Mouse (Mus musculus) liver, embryonic 11.5 days (tissue): Measurements from ENCODE around the gene Lrp8. TPM values are rescaled to one million over a fixed set of nuclear protein-coding genes. Genes with fewer than 3 reads are reported as not detected.

Experiments used
- ATAC-seq: fragments of 200-750 bp; cut with Nextera tagmentation; replicated peaks from 2 replicates; pipeline ENCODE4 v1.8.0; 2017; ENCODE audit warnings: moderate number of reproducible peaks, mild to moderate bottlenecking, moderate TSS enrichment, moderate library complexity; ENCODE audit not compliant: low FRiP score
- DNase-seq: peaks from one replicate; pipeline ENCODE4 v3.0.0-alpha.2; 2017; ENCODE audit warnings: low spot score
- H3K27ac ChIP-seq: fragments of 300-500 bp; sonication (generic); 2 replicates; pipeline ENCODE4 v1.5.1; 2014; ENCODE audit warnings: mild to moderate bottlenecking, low read depth, low read length, control low read depth
- H3K27me3 ChIP-seq: fragments of 300-500 bp; sonication (generic); replicated peaks from 2 replicates; pipeline ENCODE4 v1.6.1; 2014; ENCODE audit warnings: low read length, mixed read lengths; ENCODE audit not compliant: control insufficient read depth, insufficient read depth
- H3K36me3 ChIP-seq: fragments of 300-500 bp; sonication (generic); 2 replicates; pipeline ENCODE4 v1.6.1; 2014; ENCODE audit warnings: mild to moderate bottlenecking, low read length, moderate library complexity, mixed read lengths; ENCODE audit not compliant: control insufficient read depth, insufficient read depth
- H3K4me1 ChIP-seq: fragments of 300-500 bp; sonication (generic); replicated peaks from 2 replicates; pipeline ENCODE4 v1.6.1; 2014; ENCODE audit warnings: low read length, mixed read lengths; ENCODE audit not compliant: control insufficient read depth, insufficient read depth
- H3K4me2 ChIP-seq: fragments of 300-500 bp; sonication (generic); 2 replicates; pipeline ENCODE4 v1.6.1; 2014; ENCODE audit warnings: mild to moderate bottlenecking, control low read depth, moderate library complexity
- H3K4me3 ChIP-seq: fragments of 300-500 bp; sonication (generic); 2 replicates; pipeline ENCODE4 v1.5.1; 2014; ENCODE audit warnings: low read depth, low read length, control low read depth
- H3K9ac ChIP-seq: fragments of 300-500 bp; sonication (generic); 2 replicates; pipeline ENCODE4 v1.6.1; 2014; ENCODE audit warnings: low read depth, low read length, control low read depth
- H3K9me3 ChIP-seq: fragments of 300-500 bp; sonication (generic); 2 replicates; pipeline ENCODE4 v1.6.1; 2016; ENCODE audit warnings: low read length, inconsistent platforms, mixed read lengths; ENCODE audit not compliant: control insufficient read depth
- WGBS: fragments of 180-500 bp; shearing (Covaris S2); extraction: QIAGEN DNeasy Blood & Tissue Kit; methylation state at CpG from one replicate; pipeline ENCODE4 v1.1.7; 2014; 5-methylcytosine and 5-hydroxymethylcytosine counted together
- polyA plus RNA-seq: library from polyadenylated mRNA; unstranded; fragments of >200 nt; fragmentation: Nextera tagmentation; extraction: Ambion mirVana; gene quantifications from 2 replicates; pipeline ENCODE4 v1.2.1, GENCODE M21; 2014

Gene Lrp8
- polyA plus RNA-seq, 1 experiment from 2014 or later: 5.3 TPM

GRCm38 (mm10) chr4:107830189-107830588, 28.1 kb downstream of the Lrp8 start:
- no peak for DNase-seq
- H3K27ac ChIP-seq: no peak overlapping the region
- 77% methylated on average over 10 of the region's 10 CpGs for WGBS
- no peaks in the 10 kb centered on the region for H3K9me3 ChIP-seq
- peaks cover 11% of the 10 kb centered on the region for H3K4me1 ChIP-seq
- H3K36me3 ChIP-seq: no peaks in the 10 kb centered on the region
- no peak overlapping the region for H3K4me2 ChIP-seq
- H3K9ac ChIP-seq: no peak overlapping the region
- no peaks in the 10 kb centered on the region for H3K27me3 ChIP-seq
- no peak for ATAC-seq
- H3K4me3 ChIP-seq: no peak overlapping the region

- DNase-seq: no peak
Measured at GRCm38 (mm10) chr4:107830821-107831221, 28.8 kb downstream of the Lrp8 start.

GRCm38 (mm10) chr4:107831678-107832077, 29.6 kb downstream of the Lrp8 start:
- no peak overlapping the region for H3K4me3 ChIP-seq
- no peaks in the 10 kb centered on the region for H3K27me3 ChIP-seq
- DNase-seq: no peak
- ATAC-seq: no peak
- WGBS: 77% methylated on average over 6 of the region's 6 CpGs
- no peak overlapping the region for H3K4me2 ChIP-seq
- H3K4me1 ChIP-seq: peaks cover 11% of the 10 kb centered on the region
- H3K27ac ChIP-seq: no peak overlapping the region
- no peaks in the 10 kb centered on the region for H3K9me3 ChIP-seq
- H3K36me3 ChIP-seq: no peaks in the 10 kb centered on the region
- H3K9ac ChIP-seq: no peak overlapping the region

More at GRCm38 (mm10) chr4:107830821-107831221, 28.8 kb downstream of the Lrp8 start:
- Histone ChIP-seq H3K27me3 (no peaks in the 10 kb centered on the region), H3K27ac (no peak overlapping the region), H3K4me3 (no peak overlapping the region), H3K4me2 (no peak overlapping the region), H3K9ac (no peak overlapping the region), H3K4me1 (peaks cover 11% of the 10 kb centered on the region), H3K9me3 (no peaks in the 10 kb centered on the region), H3K36me3 (no peaks in the 10 kb centered on the region)
- 91% methylated on average over 7 of the region's 7 CpGs for WGBS
- no peak for ATAC-seq

GRCm38 (mm10) chr4:107833525-107833924, 31.5 kb downstream of the Lrp8 start:
- ATAC-seq: no peak

GRCm38 (mm10) chr4:107834643-107835314, 32.7 kb downstream of the Lrp8 start:
- DNase-seq: no peak
- Histone ChIP-seq H3K4me2 (no peak overlapping the region; the same call in 1 of the 2 replicates), H3K4me1 (peaks cover 4% of the 10 kb centered on the region; the same call in 1 of the 2 replicates), H3K36me3 (no peaks in the 10 kb centered on the region), H3K27me3 (no peaks in the 10 kb centered on the region), H3K9ac (no peak overlapping the region), H3K9me3 (no peaks in the 10 kb centered on the region), H3K4me3 (no peak overlapping the region), H3K27ac (no peak overlapping the region)
- no peak for ATAC-seq
- 65% methylated on average over 22 of the region's 22 CpGs for WGBS

More at GRCm38 (mm10) chr4:107833525-107833924, 31.5 kb downstream of the Lrp8 start:
- H3K4me3 ChIP-seq: no peak overlapping the region
- H3K4me2 ChIP-seq: no peak overlapping the region
- no peak overlapping the region for H3K27ac ChIP-seq
- no peaks in the 10 kb centered on the region for H3K36me3 ChIP-seq
- no peaks in the 10 kb centered on the region for H3K27me3 ChIP-seq
- H3K4me1 ChIP-seq: peaks cover 11% of the 10 kb centered on the region
- no peaks in the 10 kb centered on the region for H3K9me3 ChIP-seq
- WGBS: 86% methylated on average over 5 of the region's 5 CpGs
- no peak for DNase-seq
- H3K9ac ChIP-seq: no peak overlapping the region

- Histone ChIP-seq H3K9me3 (no peaks in the 10 kb centered on the region), H3K4me3 (no peak overlapping the region), H3K9ac (no peak overlapping the region), H3K27me3 (no peaks in the 10 kb centered on the region), H3K27ac (no peak overlapping the region), H3K36me3 (no peaks in the 10 kb centered on the region), H3K4me2 (no peak overlapping the region), H3K4me1 (no peaks in the 10 kb centered on the region)
- DNase-seq (no peak), ATAC-seq (no peak)
- 64% methylated on average over 5 of the region's 5 CpGs for WGBS
Measured at GRCm38 (mm10) chr4:107835508-107835909, 33.4 kb downstream of the Lrp8 start.

GRCm38 (mm10) chr4:107836758-107837157, 34.7 kb downstream of the Lrp8 start:
- 78% methylated on average over 5 of the region's 5 CpGs for WGBS
- no peak overlapping the region for H3K4me2 ChIP-seq
- no peak overlapping the region for H3K4me3 ChIP-seq
- no peaks in the 10 kb centered on the region for H3K27me3 ChIP-seq
- no peaks in the 10 kb centered on the region for H3K36me3 ChIP-seq
- no peak for ATAC-seq
- no peaks in the 10 kb centered on the region for H3K4me1 ChIP-seq
- H3K27ac ChIP-seq: no peak overlapping the region
- no peaks in the 10 kb centered on the region for H3K9me3 ChIP-seq
- H3K9ac ChIP-seq: no peak overlapping the region
- DNase-seq: no peak

- WGBS: 89% methylated on average over 3 of the region's 3 CpGs
Measured at GRCm38 (mm10) chr4:107837910-107838309, 35.8 kb downstream of the Lrp8 start.

GRCm38 (mm10) chr4:107843687-107844086, 41.6 kb downstream of the Lrp8 start:
- no peaks in the 10 kb centered on the region for H3K4me1 ChIP-seq
- H3K9ac ChIP-seq: no peak overlapping the region
- 90% methylated on average over 8 of the region's 8 CpGs for WGBS
- no peak overlapping the region for H3K4me3 ChIP-seq
- H3K4me2 ChIP-seq: no peak overlapping the region
- no peaks in the 10 kb centered on the region for H3K36me3 ChIP-seq
- H3K27ac ChIP-seq: no peak overlapping the region
- peaks cover 16% of the 10 kb centered on the region for H3K27me3 ChIP-seq
- no peak for DNase-seq
- H3K9me3 ChIP-seq: no peaks in the 10 kb centered on the region
- no peak for ATAC-seq

More at GRCm38 (mm10) chr4:107837910-107838309, 35.8 kb downstream of the Lrp8 start:
- H3K4me3 ChIP-seq: no peak overlapping the region
- no peaks in the 10 kb centered on the region for H3K36me3 ChIP-seq
- ATAC-seq: no peak
- no peaks in the 10 kb centered on the region for H3K27me3 ChIP-seq
- DNase-seq: no peak
- H3K4me2 ChIP-seq: no peak overlapping the region
- H3K27ac ChIP-seq: no peak overlapping the region
- no peaks in the 10 kb centered on the region for H3K4me1 ChIP-seq
- no peaks in the 10 kb centered on the region for H3K9me3 ChIP-seq
- no peak overlapping the region for H3K9ac ChIP-seq
